Mouse (Mus musculus) fibroblast of lung, adult 2 months (primary cell): Measurements from ENCODE around the gene Gpx2.
"Not testable (repeated sequence)": the region's sequence is repeated elsewhere in the genome, so short reads cannot be mapped to it uniquely, and the experiment has no call there.

Source experiments
- DNase-seq: peaks from one replicate; pipeline ENCODE4 v3.0.0-alpha.2; 2011; ENCODE audit warnings: low read depth

The Gpx2 gene

DNA sequence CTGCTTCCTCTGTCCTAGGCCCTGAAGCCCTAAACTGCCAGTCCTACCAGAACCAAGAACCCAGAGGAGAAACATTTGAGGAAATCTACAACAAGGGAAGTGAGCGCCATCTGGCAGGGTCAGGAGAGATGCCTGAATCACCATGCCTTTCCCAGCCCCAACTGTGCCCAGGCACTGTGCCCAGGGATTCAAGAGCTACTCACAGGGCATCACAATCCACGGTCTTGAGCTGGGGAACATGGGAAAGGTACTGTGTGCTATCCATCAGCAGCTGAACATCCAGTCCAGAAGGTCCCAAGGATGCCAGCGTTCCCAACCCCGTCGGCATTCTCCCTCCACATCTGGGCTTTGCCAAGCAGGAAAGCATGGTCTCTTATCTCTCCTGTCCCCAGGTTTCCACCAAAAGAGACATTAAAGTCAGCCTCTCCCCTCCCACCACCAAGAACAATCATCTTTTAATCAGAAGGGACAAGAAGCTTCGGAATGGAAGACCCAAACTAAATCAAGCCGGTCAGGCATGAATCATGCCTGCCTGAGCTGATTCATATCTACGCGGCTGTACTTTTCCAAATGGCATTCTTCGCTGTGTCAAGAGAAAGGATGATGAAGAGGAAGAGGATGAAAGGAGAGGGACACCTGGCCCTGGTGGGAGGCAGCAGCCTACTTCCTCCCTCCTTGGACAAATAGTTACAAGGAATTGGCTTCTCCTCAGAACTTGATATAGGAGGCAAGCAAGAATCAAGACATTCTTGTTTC is 9.9 kb upstream of the Gpx2 start:
- DNase-seq: no peak

DNA sequence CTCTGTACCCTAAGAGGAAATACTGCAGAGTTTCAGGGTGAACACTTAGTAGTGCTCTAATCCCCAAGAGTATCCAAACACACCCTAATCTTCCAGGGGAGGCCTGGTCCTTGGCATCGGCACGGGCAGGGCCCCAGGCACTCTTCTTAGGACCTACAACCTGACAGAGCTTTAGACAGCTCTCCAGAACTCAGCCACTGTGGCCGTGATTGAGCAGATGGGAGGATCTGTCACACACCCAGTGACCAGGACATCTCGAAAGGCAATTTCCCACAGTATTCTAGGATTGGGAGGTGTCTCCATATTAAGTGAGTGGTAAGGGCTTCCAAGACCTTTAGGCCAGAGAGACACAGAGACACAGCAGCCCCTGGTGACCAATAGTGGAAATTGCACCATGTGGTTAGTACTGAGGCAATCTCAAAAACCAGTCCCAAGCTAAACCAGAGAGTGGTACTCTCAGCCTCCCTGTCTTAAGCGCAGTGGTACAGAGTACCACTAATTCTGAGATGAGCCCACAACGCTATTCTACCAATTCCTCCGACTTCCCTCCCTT is 8.4 kb upstream of the Gpx2 start:
- DNase-seq: peak; percentile 27

DNA sequence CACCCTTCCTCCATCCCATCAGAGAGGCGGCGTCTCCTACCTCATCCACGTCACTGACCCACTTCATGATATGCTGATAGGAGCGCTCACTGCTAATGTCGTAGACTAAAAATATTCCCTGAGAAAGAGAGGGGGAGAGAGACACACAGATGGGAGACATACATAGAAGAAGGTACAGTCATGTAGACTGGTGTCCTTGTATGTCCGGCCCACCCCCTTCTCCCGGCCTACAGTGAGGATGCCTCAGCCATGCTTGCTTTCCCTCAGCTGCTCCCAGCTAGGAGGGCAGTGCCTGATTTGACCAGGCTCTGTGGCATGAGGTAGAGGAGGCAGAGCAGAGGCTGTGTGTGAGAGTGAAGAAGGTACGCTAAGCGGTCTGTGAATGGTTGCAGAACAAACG is 7.7 kb upstream of the Gpx2 start:
- no peak for DNase-seq

DNA sequence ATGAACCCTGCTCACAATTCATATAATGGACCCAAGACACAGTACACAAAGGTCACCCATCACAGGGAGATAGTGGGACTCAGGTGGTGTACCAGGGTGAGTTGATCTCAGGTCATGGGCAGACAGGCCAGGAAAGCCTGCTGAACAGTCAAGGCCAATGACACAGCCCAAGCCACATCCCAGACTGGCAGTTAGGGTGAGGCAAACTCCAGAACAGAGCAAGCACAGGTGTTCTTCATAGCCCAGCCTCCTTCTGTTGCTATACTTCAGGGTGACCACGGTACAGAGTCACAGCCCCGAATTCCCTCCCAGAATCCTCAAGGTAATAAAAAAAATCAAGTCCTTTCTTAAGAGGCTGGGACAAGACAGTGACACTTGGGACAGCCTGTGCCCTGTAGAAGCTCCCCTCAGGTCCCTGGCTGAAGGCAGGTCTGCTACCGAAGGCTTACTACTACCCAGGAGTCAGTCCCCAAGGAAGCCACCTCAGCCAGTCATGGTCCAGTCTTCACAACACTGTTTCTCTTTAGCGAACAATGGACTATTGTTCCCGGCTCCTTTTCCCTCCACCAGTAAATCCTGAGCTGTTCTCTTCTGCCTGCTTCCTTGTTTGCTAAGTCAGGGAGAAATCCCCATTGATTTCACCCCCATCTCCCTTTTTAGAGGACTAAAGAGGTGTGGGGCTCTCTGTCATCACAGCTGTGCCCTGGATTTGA is 2.8 kb upstream of the Gpx2 start:
- DNase-seq: no peak

DNA sequence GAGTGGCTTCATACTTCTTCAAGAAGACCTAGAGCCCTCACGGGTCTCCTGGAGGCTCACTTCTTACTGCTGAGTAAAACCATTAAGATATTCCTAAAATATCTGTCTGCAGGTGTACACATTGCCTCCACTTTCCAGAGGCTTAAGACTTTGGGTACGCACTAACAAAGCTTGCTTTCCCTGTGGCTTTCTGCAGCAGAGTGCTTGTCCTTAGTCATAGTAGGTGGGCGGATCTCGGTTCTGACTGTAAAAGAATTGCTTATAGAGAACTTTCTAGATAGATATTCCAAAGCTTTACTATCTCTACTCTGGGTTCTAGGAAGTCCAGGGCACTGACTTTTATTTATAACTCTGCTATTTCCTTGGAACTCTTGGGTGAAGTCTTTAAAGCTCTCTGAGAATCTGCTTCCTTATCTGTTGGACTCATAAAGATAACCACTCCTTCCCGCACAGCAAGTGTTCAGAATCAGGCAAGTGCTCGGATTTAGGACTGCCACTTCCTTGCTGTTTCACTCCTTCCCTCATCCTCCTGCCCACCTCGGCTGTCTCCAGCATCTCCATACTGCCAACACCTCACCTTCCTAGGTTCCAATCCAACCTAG is 1.7 kb upstream of the Gpx2 start:
- DNase-seq: no peak

DNA sequence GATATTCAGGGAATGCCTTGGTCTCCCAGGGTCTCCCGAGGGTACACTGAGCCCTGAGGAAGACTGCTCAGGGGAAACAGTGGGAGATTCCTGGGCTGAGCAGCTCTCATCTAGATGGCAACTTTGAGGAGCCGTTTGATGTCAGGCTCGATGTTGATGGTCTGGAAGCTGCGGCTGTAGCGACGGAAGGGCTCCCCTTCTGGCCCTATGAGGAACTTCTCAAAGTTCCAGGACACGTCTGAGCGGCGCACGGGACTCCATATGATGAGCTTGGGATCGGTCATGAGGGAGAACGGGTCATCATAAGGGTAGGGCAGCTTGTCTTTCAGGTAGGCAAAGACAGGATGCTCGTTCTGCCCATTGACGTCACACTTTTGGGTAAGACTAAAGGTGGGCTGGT is 2.8 kb downstream of the Gpx2 start:
- DNase-seq: not testable (repeated sequence)

- no peak for DNase-seq
Observed at GRCm38 (mm10) chr12:76790446-76791084, 4.8 kb downstream of the Gpx2 start.

DNA sequence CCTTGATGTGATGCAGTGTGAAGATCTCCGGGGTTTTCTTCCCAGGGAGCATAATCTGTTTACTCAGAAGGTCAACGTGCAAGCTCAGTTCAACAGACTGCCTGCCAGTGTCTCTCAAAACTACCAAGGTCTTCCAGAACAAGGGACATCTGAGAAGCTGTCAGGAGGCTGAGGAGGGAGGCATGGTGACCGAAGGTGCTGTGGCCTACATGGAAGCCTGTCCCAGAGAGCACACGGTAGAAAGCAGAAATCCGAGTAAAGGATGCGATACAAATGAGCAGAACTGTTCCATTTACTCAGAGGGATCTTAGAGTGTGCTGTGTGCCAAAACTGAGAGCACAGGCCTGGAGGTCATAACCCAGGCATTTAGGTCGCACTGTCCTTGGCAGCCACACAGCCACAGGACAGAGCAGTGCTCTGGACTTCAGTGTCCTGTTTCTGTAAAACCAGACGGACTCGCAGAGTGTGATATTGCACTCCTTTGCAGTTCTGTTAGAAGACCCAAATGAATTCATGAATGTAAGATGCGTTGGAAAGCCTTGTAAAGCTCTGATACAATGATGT is 11.2 kb downstream of the Gpx2 start:
- DNase-seq: no peak

GRCm38 (mm10) chr12:76780639-76781468 is 14.5 kb downstream of the Gpx2 start:
- no peak for DNase-seq

DNA sequence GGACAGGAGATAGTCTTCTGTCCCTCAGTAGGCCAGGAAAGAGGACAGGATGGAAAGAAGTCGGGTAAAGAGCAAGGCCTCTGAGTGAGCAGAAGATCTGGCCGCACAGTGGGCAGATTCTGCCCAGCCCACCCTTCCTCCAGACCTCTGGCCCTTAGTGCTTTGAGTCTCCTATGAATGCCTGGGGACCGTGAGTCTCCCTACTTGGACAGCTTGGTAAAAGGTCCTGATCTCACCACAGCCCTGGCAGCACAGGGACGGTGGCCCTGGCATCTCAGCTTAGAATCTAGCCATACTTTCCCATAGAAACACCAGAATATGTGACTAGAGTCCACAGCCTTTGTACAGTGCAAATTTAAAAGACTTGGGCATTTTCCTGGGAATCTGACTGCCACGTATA is 15.4 kb downstream of the Gpx2 start:
- DNase-seq: no peak

DNA sequence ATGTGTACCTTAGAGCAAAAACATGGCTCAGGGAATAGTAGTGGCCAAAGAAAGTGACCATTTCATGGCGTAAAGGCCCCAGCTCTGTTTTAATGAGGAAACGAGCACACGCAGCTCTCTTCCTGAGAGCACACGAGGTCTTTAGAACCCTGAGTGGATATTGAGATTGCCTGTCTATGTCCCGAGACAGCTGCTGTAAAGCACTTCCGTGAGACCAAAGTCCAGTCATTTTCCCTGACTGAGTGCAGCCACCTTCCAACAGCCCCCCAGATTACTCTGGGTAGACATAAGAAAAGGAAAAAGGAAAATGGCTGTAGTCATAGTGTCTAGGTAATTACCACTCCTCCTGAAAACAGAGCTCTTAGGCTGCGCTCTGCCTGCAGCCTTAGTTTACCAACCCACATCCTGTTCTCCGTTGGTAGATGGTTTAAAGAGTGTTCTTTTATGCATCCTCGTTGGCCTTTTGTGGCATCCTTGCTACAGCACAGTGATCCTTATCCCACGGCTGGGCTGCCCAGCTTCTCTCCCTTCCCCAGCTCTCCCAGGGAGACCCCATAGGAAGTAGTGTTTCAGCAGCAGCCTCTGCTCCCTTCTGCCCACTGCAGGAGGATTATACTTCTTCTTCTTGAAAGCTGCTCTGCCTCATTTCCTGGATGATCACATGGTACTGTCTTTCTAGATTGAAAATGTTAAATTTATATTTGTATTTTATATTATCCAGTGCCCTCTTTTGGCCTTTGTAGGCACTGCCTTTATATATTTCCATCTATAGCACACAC is 16.9 kb downstream of the Gpx2 start:
- no peak for DNase-seq

DNA sequence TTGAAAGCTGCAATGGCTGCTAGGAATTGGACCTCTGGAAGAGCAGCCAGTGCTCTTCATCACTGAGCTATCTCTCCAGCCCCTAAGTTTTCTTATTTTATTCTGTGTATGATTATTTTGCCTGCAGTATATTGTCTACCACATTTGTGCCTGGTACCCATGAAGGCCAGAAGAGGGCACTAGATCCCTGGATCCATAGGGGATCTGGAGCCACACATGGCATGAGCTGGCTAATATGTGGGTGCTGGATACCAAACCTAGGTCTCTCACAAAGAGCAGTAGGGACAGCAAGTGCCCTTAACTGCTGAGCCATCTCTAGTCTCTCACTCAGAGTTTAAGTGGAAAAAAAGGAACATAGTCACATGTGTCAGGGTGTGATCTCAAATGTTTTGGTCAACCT is 17.5 kb downstream of the Gpx2 start:
- DNase-seq: no peak

- DNase-seq: no peak
Observed at GRCm38 (mm10) chr12:76776898-76777297, 18.5 kb downstream of the Gpx2 start.

GRCm38 (mm10) chr12:76775132-76775531 is 20.2 kb downstream of the Gpx2 start:
- no peak for DNase-seq

- DNase-seq: no peak
Observed at GRCm38 (mm10) chr12:76774652-76775051, 20.7 kb downstream of the Gpx2 start.

DNA sequence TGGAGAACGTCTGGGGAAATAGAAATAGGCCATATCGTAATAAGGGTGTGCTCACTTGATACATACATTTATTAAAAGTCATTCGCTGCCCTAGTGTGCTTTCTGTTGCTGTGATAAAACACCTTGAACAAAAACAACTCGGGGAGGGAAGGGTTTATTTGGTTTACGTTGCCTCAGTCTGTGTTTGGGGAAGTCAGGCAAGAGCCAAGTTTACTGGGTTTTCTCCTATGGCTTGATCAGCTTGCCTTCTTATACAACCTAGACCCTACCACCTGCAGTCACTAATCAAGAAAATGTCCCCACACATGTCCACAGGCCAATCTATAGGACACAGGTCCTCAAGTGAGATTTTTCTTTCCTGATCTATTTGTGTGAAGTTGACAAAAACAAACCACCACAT is 23.8 kb downstream of the Gpx2 start:
- no peak for DNase-seq

GRCm38 (mm10) chr12:76770841-76771500 is 24.4 kb downstream of the Gpx2 start:
- DNase-seq: no peak

DNA sequence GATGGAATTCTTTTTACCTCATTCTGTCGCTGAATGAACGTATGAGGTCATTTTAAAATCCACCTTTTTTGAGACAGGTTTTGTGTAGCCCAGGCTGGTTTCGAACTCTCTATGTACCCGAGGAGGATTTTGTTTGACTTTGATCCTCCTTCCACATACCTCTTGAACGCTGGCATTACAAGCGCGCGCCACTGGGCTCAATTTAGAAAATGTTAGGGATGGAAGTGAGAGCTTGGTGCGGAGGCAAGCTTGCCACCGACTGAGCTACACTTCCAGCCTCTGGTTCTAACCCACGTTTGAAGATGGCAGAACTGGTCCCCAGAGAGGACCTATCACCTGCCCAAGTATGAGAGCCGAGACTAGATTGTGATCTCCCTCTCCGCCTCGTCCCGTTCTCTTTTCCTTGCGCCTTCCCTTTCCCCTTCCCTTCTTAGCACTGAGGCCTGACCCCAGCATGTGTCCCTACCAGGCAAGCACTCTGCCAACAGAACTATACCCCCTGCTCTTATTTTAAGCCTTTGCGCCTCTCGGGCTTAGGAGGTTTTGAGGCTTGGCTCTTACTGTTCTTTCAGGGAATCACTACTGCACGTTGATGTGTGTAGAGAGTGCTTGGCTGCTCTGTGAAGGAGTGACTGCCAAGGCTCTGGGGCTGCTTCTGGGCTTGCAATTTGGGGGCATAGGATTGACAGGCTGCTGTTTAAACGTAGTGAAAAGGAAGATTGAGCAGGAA is 29.3 kb downstream of the Gpx2 start:
- DNase-seq: no peak

DNA sequence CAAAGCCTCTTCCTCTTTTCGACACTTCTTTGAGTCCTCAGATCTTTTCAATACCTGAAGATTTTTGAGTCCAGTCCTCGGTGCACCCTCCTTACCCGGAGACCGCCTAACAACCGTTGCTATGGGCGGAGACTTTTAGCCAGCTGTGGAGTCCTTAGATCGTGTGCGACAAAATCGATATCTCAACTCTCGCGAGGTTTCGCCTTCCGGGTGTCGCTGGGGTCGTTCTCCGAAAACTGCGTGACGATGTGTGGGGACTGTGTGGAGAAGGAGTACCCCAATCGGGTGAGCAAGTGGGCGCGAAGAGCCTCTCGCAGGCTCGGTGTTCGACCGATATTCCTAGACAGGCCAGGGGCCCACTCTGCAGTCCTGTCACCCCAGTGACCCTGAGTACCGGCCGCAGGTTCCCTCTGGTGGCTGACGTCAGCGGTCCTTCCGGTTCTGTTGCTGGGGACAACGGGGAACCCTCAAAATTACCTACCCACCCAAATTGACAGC is 30.0 kb downstream of the Gpx2 start, which contains the start of the genes Churc1 and Fntb:
Gene Churc1, plus strand, starts transcription at position 185 of the 498 bp plus-strand sequence.
Gene Fntb, plus strand, starts transcription at position 236 of the 498 bp plus-strand sequence.
- peak; percentile 83 for DNase-seq
